Mouse (Mus musculus) forelimb bud, embryonic 11.5 days (tissue): ENCODE measurements around the gene Ninj2.

Experiments used
- DNase-seq: peaks from one replicate; pipeline ENCODE4 v3.0.0-alpha.2; 2012; ENCODE audit warnings: low read depth, low spot score

The Ninj2 gene

DNA sequence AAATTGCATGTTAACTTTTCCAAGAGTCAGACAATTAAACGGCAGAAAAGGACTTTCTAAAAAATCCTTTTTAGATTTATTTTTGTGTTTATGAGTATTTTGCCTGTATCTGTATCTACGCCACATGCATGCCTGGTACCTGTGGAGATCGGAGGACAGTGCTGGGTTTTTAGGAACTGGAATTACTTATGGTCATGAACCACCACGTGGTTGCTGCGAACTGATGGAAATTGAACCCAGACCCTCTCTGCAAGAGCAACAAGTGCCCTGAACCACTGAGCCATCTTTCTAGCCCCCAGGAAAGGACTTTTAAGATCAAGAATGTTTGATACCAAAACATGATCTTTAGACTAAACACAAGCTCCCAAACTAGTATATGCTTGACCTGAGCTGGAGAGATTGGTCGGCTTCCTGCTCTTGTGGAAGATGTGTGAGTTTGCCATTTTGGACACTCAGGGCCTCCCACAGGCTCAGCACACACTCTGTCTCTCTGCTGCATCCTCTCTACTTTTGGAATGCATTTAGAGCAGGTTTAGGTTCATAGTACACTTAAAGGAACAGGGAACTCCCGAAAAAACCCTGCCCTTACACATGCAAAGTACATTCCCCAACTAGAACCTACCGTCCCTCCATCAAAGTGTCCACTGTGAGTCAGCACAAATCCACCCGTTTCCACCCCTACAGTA lies 1.1 kb downstream of the Ninj2 start:
- no peak for DNase-seq

DNA sequence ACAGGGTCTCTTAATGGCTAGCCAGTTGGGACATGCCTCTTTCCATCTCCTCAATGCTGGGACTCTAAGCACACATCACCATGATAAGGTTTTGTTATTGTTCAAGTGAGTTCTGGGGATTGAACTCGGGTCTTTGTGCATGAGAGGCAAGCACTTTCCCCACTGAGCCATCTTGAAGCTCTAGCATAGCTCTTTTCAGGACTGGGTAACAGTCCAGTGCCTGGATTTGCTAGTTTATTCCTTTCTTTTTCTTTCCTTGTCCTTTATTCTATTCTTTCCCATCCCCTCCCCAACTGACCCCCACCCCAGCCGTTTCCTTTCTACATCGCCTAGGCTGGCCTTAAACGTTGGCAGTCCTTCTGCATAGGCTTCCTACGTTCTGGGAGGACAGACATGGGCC lies 1.9 kb downstream of the Ninj2 start:
- no peak for DNase-seq

DNA sequence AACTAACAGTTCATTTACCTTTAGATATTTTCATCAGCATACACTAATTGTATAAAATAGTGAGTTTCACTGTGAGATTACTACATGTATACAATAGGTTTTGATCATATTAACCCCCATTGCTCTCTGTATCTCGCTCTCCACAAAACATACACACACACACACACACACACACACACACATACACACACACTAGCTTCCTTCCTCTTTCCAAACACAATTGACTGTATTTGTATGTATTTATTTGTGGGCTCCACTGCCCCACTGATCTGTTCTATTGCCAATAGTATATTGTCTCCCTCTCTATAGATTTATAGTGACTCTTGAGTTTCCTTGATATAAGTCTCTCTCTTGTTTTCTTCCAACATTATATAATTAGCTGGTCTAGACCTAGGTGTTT lies 2.4 kb downstream of the Ninj2 start:
- DNase-seq, result no peak

DNA sequence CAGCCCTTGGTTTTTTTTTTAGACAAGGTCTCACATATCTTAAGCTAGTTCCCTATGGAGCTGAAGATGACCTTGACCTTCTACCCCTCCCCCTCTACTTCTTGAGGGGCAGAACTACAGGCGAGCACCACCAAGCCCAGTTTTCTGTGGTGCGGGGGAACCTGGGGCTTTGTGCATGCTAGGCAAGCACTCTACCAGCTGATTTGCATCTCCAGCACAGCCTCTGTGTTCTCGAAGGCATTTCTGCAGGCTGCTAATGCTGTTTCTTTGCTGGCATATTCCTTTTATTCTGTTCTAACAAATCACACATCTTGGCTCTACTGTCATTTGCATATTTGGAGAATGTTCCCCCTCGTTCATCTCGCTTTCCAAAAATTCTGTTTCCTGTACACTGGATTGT lies 6.2 kb downstream of the Ninj2 start:
- no peak for DNase-seq

DNA sequence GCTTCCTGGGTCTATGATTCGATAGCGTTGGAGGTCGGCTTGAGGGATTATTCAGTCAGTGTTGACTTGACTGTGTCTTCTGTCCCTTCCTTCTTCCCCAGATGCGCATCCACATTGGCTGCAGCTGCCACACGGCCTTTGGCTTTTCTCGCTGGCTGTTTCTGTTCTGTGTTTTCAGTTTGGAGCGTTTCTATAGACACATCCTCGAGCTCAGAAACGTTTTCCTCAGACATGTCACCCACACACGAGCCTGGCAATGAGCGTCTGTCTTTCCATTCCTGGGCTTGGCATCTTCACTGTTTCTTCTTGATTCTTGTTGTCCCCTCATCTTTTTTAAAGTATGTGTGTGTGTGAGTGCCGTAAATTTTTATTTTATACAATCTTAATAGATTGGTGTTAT lies 8.1 kb downstream of the Ninj2 start:
- DNase-seq, result no peak

DNA sequence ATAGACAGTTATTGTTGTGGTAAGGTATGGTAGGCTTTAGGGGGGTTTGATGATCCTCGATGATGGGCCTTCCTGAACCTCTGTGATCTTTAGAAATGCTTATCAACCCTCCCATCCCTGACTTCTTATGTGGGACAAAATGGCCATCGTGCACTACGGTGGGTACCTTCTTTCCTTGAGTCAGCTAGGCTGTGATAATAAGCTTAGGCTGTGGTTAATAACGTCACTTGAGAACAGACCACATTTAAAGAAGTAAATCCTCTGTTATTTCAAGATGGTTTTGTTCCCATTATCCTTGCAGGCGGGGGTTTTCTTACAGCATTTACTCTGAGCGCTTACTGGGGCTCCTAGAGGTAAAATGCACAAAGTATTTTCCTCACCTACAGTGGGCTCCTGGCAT lies 8.8 kb downstream of the Ninj2 start:
- no peak for DNase-seq

DNA sequence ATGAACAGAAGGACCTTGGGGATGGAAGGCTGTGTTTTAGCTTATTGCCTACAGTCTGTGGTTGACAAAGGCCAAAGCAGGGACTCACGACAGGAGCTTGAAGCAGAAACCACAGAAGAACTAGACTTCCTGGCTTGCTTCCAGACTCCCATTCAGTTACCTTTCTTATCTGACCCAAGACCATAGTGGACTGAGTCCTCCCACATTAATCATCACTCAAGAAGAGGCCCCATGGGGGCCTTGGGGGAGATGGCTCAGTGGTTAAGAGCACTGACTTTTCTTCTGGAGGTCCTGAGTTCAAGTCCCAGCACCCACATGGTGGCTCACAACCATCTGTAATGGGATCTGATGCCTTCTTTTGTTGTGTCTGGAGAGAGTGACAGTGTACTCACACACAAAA lies 10.0 kb downstream of the Ninj2 start:
- DNase-seq, result no peak

DNA sequence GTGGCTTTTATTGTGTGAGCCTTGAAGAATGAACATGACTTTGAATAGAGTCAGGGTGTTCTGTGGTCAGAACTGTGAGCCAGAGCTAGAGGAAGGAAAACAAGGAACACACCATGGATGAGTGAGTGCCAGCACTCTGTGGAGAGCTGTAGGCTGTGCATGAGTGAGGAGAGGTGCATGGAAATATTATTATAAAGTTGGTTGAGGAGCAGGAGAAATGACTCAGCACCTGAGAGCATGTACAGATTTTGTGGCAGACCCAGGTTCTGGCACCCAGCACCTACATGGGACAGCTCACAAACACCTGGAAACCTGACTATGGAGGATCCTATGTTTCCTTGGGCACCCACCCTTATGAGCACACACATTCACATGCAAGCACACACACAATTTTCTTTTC lies 11.9 kb downstream of the Ninj2 start:
- no peak for DNase-seq

DNA sequence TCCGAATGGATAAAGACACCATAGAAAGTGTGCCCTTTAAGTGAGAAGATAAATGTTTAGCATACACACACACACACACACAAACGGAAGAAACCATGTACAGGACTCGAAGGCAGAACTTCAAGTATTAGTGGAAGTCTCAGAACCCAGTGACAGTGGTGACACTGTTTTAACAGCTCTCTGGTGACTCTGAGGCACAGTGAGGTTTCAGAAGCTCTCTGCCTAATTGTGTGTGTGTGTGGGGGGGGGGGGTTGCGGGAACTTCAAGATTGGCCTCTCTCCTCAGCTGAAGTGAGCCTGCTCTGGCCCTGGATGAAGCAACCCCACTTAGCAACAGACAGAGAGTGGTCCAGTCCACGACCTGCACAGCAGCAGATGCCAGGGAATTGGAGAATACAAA lies 14.4 kb downstream of the Ninj2 start:
- no peak for DNase-seq

DNA sequence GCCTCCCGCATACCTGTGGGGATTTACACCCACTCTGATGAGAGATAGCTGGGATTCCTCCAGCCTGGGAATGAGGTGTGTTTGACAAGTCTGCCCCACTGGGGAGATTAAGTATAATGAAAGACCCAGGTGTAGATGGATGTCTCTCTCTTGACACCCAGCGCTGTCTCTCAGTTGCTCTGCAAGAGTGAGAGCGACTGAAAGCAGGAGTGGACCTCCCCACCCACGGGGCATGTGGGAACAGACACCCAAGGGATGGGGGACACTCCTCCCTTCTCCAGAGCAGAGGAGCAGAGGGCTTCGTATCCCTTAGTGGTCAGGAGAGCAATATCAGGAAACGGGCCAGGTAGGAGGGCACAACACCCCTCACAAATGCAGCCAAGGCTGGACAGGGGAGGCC lies 14.9 kb downstream of the Ninj2 start:
- DNase-seq, result no peak

DNA sequence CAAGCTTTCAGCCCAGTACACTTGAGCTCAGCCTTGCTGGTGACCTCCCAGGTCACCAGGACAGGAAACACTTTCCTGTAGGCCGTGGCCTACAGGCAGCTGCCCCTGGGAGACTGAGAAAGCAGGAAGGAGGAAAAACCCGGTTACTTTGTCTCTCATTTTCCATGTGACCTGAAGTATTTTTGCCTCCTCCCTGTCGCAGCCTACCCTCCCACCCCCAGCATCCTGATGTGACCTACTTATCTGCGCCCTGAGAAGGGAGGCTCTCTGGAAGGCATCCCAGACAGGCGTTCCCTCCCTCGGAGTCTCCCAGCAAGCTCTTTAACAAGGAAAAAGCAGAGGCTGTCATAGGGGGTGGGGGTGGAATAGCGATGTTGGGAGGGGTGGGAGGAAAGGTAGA lies 16.0 kb downstream of the Ninj2 start:
- no peak for DNase-seq

DNA sequence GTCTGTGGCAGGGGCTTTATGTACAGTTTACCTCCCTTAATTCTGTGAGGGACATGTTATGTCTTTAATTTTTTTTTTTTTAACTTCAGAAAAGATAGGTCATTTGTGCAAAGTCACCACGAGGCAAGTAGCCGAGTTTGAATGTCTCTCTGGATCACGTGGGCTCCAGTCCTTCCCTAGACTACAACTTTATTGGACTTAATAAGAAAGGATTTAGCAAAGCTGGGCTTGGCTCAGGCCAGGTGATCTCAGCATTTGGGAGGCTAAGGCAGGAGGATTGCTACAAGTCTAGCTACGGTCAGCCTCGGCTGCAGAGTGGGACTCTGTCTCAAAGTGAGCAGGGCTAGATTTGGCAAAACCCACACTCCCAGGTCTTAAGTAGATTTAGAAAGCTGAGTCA lies 16.8 kb downstream of the Ninj2 start:
- DNase-seq, result no peak

DNA sequence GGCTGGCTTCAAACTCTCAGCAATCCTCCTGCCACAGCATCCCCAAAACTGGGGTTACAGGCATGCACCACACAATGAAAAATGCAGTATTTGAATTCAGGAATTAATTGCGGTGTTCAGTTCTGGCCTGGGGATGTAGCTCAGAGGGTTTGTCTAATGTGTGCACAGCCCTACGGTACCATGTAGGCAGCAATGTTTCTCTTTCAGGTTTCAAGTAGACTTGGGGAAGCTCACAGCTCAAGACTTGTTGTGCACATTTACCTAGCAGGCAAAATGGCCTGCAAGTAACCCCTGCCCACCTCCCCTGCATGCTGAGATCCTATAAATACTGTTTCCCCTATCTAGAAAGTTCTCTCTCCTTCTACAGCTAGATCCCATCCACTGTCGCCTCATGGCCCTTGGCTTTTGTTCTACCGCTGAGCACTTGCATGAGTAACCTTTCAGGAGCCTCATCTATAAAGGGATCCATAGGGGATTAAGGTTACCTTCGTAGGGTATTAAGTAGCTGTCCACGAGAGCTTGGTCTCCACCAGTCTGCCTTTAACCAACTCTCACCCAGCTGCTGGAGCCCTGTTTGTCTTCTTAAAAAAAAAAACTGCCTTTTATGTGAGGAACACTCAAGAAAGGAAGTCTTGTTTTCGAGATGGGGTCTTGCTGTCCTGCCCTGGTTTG lies 17.7 kb downstream of the Ninj2 start:
- DNase-seq, result no peak

DNA sequence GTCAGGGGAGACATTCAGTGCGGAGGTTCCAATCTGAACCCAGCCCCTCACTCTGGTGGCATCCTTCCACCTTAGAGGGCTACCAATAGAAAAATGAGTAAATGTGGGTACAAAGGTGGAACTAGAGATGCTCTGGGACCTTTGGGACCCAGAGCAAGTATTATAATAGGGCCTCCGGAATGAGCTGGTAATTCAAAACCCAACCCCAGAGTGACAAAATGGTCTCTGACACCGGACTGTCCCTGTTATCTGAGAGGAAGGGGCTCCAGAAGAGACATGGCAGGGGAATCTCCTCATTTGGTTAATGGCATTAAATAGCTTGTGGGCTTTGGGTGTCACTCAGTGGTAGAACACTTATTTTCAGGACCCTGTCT lies 18.2 kb downstream of the Ninj2 start:
- no peak for DNase-seq

DNA sequence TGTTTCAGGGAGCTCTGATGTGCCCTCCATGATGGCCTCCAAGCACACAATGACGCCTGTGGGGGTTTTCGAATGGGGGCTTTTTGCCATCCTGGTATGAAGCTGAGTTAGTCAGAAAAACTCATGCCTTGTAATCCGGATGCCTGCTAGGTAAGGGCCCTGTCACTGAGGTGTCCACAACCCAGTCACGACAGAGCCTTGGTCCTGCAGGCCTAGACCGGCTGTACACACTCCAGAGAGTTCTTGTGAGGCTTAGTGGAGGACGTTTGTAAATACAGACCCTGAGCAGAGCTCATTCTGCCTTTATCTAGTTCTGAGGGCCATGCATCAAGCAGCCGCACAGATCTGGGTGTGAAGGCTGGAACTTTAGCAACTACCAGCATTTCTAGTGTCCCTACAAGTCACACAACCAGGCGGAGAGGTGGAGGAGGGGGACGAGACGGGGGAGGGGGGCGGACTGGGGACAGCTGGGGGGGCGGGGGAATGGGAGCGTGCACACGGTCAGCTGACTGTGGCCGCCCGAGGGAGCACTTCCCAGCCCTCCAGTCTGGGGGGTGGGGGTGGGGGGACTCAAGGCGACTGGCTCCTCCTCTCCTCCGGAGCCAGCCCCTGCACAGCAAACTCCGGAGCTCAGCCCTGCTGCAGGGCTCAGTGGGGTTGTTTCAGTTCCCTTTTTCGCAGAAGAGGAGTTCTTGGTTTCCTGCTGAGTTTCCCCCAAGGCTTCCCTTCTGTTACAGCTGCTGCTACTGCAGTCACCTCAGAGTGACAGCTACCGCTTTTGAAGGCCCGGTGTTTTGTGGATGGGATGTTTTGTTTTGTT lies 19.0 kb downstream of the Ninj2 start:
- DNase-seq, result peak; percentile 81

DNA sequence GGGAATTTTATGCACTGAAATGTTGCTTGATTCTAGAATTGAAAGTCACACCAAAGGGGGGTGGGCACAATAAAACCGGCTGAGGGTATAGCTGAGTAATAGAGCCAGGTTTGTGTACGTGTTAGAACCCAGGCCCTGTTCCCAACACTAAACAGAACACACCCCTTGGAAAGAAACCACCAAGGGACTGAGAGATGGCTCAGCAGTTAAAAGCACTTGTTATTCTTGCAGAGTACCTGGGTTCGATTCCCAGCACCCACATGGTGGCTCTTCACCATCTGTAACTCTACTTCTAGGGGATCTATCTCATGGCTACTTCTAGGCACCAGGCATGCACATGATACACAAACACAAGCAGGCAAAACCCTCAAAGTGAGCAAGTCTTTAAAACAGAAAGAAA lies 20.7 kb downstream of the Ninj2 start:
- DNase-seq, result no peak

DNA sequence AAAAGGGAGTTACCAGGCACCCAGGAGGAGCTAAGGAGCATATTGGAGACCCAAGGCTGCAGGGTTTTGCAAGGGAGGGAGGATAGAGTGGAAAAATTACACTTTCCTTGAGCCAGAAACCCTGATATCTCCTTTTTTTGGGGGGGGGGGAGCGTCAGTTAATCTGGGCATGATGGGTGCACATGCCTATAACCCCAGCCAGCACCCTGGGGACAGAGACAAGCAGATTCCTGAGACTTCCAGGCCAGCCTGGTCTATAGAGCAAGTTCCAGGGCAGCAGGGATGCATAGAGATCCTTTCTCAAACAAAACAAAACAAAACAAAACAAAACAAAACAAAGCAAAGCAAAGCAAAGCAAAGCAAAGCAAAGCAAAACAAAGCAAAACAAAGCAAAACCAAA lies 21.1 kb downstream of the Ninj2 start:
- DNase-seq, result no peak

DNA sequence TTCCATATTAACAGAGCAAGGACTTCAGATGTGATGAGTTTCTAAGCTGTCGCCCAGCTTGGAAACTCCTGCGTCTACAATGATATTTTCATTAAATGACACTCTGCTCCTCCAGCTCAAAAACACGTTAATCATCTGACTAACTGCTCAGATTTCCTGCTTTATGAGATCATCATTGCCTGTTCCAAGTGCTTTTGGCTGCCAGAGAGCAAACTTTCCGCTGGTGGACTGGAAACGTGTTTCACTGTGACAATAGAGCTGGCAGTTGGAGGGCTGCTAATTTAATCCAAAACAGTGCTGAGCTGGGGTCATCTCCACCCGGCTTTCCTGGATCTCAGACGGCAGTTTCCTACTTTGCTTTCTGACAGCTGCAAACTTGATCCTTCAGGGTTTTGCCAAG lies 21.5 kb downstream of the Ninj2 start:
- no peak for DNase-seq

DNA sequence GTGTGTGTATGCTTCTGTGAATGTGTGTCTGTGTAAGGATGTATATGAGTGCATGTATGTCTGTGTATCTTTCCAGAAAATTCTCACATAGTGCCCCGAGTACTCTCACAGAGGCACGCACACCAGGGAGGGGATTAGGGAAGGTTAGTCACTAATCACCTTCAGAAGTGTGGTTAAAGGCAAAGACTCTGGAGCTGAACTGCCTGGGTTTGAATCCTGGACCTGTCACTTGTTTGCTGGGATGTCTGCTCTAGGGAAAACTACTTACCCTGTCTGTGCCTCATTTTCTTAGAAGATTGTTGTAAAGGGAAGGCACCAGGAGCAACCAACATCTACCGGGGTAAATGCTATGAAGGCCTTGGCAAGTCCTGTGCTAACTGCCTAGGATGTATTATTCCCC lies 22.3 kb downstream of the Ninj2 start:
- no peak for DNase-seq

DNA sequence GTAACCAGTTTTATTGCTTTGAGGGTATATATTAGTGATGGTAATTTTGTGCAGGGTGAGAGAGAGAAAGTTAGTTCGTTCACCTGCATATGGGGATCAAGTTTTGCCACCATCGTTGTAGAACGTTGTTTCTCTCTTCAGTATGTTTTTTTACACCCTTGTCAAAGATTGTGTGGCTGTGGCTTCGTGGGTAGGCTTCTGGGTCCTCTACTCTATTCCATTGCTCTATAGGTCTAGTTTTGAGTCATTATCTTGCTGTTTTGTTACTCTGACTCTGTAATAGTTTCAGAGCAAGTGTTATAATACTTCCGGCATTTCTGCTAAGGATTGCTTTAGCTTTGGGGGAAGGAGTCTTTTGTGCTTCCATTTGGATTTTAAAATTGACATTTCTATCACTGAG lies 26.7 kb downstream of the Ninj2 start:
- DNase-seq, result no peak

DNA sequence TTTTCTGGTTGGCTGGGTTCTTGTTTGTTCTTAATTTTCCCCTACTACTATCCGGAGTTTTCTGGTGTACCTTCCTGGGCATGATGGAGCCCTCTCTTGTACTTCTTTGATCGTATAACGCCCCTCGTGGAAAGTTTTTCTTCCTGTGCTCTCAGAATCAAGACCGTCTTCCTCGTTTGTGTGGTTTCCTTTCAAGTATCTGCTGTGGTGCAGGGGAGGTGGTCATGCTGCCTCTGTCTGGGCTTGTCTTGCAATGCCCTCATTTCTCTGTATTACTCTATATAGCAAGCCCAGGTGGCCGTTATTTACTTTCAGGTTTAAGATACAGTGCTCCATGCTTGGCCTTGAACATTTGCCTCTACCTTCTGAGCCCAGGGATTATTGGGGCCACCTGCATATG lies 31.5 kb downstream of the Ninj2 start:
- no peak for DNase-seq

DNA sequence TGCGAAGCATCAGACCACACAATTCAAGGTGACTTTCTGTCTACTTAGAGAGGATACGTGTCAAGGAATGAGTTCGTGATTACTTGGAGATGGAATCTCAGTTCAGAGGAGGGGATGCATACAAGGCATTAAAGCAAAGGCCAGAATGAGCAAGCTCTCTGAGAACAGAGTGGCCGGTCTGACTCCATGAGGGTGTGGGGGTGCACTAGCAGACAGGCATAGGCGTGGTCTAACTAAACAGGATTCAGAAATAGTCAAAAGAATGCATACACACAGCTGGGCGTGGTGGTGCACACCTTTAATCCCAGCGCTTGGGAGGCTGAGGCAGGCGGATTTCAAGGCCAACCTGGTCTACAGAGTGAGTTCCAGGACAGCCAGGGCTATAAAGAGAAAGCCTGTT lies 33.3 kb downstream of the Ninj2 start:
- DNase-seq, result no peak

DNA sequence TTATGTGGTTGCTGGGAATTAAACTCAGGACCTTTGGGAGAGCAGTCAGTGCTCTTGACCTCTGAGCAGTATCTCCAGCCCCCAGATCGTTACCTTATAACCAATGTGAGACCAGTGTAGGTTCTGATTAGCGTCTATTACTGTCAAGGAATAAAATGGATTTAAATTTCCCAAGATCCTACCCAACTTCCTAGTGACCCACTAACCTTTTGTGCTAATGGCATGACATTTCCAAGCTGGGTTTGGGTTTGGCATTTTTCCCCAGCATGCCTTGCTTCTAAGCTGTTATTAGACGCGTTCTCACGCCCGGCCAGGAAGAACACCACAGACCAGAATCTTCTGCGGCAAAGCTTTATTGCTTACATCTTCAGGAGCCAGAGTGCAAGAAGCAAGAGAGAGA lies 34.2 kb downstream of the Ninj2 start:
- no peak for DNase-seq
